Mouse (Mus musculus) gastrocnemius, adult 2 months (tissue): ENCODE results near the gene Gin1. TPM values are rescaled to one million over a fixed set of nuclear protein-coding genes. Genes with fewer than 3 reads are reported as not detected.
A peak's percentile ranks its signal among the peaks of the same experiment; 100 is the strongest.

Experiments
- DNase-seq: peaks from one replicate; pipeline ENCODE4 v3.0.0; 2022
- H3K27ac ChIP-seq: fragments of 200-600 bp; 2 replicates; pipeline ENCODE4 v1.8.1; 2022; ENCODE audit warnings: mild to moderate bottlenecking
- H3K4me3 ChIP-seq: fragments of 200-600 bp; 2 replicates; pipeline ENCODE4 v1.8.1; 2022; ENCODE audit warnings: mild to moderate bottlenecking, moderate library complexity
- CTCF ChIP-seq: fragments of 200-600 bp; IDR thresholded peaks from 2 replicates; pipeline ENCODE4 v1.8.1; 2022; ENCODE audit warnings: antibody characterized with exemption, mild to moderate bottlenecking, moderate library complexity
- intact Hi-C: fragments of 180-260 bp; cut with DNase I; formaldehyde crosslinking; loops from one replicate; pipeline ENCODE4 v1.15.1; 2025
- total RNA-seq, 2 experiments: library from RNA; stranded (reverse); gene quantifications; 2 replicates each; pipeline ENCODE4 v1.2.3; 2021

Gene Gin1
- total RNA-seq, 2 experiments from 2014 or later, result 3.8 to 4.9 TPM

GRCm38 (mm10) chr1:97795936-97796335 is 26.0 kb downstream of the Gin1 start:
- DNase-seq, result no peak
- Histone ChIP-seq H3K4me3 (no peak overlapping the region), H3K27ac (no peak overlapping the region)
- TF ChIP-seq CTCF, result no peak
- intact Hi-C loops, result no loop called here

- no peak overlapping the region for H3K27ac ChIP-seq
- no peak overlapping the region for H3K4me3 ChIP-seq
- DNase-seq, result no peak
- intact Hi-C loops, result no loop called here
- TF ChIP-seq CTCF, result peak; percentile 66
These were observed 32.4 kb downstream of the Gin1 start for GRCm38 (mm10) chr1:97802207-97802902.

GRCm38 (mm10) chr1:97804520-97804919 is 34.5 kb downstream of the Gin1 start:
- no peak for DNase-seq
- intact Hi-C loops, result no loop called here
- H3K4me3 ChIP-seq, result no peak overlapping the region
- no peak overlapping the region for H3K27ac ChIP-seq
- TF ChIP-seq CTCF, result no peak

GRCm38 (mm10) chr1:97809255-97809912 is 39.4 kb downstream of the Gin1 start:
- intact Hi-C loops, result loop anchor here (2.0 kb wide), 2 partner anchors 369 to 541 kb away; no protein-coding TSS in a partner anchor
- H3K4me3 ChIP-seq, result no peak overlapping the region
- TF ChIP-seq CTCF, result peak; percentile 80

GRCm38 (mm10) chr1:97821282-97821681 is 51.3 kb downstream of the Gin1 start:
- Histone ChIP-seq H3K4me3 (no peak overlapping the region), H3K27ac (no peak overlapping the region)
- DNase-seq, result no peak
- intact Hi-C loops, result no loop called here
- no peak for TF ChIP-seq CTCF

More at GRCm38 (mm10) chr1:97809255-97809912, 39.4 kb downstream of the Gin1 start:
- H3K27ac ChIP-seq, result no peak overlapping the region
- no peak for DNase-seq

- intact Hi-C loops, result no loop called here
- no peak for DNase-seq
- no peak for TF ChIP-seq CTCF
- H3K27ac ChIP-seq, result no peak overlapping the region
- H3K4me3 ChIP-seq, result no peak overlapping the region
These were observed 52.2 kb downstream of the Gin1 start for GRCm38 (mm10) chr1:97822203-97822602.

- H3K27ac ChIP-seq, result no peak overlapping the region
- no peak overlapping the region for H3K4me3 ChIP-seq
- TF ChIP-seq CTCF, result no peak
- intact Hi-C loops, result no loop called here
- DNase-seq, result no peak
These were observed 52.9 kb downstream of the Gin1 start for GRCm38 (mm10) chr1:97822904-97823303.

- H3K27ac ChIP-seq, result no peak overlapping the region
- no peak for DNase-seq
- no peak for TF ChIP-seq CTCF
- no peak overlapping the region for H3K4me3 ChIP-seq
- intact Hi-C loops, result no loop called here
These were observed 57.6 kb downstream of the Gin1 start for GRCm38 (mm10) chr1:97827566-97827965.

- no peak for DNase-seq
- TF ChIP-seq CTCF, result no peak
- Histone ChIP-seq H3K4me3 (no peak overlapping the region), H3K27ac (no peak overlapping the region)
- intact Hi-C loops, result no loop called here
These were observed 58.1 kb downstream of the Gin1 start for GRCm38 (mm10) chr1:97828087-97828486.

GRCm38 (mm10) chr1:97833466-97834353 is 63.7 kb downstream of the Gin1 start:
- H3K4me3 ChIP-seq, result no peak overlapping the region
- intact Hi-C loops, result no loop called here
- no peak for TF ChIP-seq CTCF
- DNase-seq, result peak; percentile 38
- peak overlapping the region; percentile 61 for H3K27ac ChIP-seq

GRCm38 (mm10) chr1:97834354-97834822 is 64.4 kb downstream of the Gin1 start:
- DNase-seq, result peak; percentile 19

More at GRCm38 (mm10) chr1:97834354-97834822, 64.4 kb downstream of the Gin1 start:
- intact Hi-C loops, result no loop called here
- H3K4me3 ChIP-seq, result no peak overlapping the region
- TF ChIP-seq CTCF, result no peak
- peak overlapping the region; percentile 61 for H3K27ac ChIP-seq

Other genes starting within 250 kb of the Gin1 start
- gene D1Ertd622e, start 108.1 kb upstream of the Gin1 start, total RNA-seq, result 10 to 100 TPM; 11.5 to 18.3 TPM
- gene Ppip5k2, start 239 bp downstream of the Gin1 start, total RNA-seq, result 1 to 10 TPM; 1.6 to 2.8 TPM